Mouse (Mus musculus) limb, embryonic 12.5 days (tissue): ENCODE measurements around the gene Lamc3. TPM values are rescaled to one million over a fixed set of nuclear protein-coding genes. Genes with fewer than 3 reads are reported as not detected.
"Not testable (repeated sequence)": the region's sequence is repeated elsewhere in the genome, so short reads cannot be mapped to it uniquely, and the experiment has no call there.

Experiments used
- ATAC-seq: fragments of 200-750 bp; cut with Nextera tagmentation; 2 replicates; pipeline ENCODE4 v1.8.0; 2017; ENCODE audit warnings: low read depth, moderate TSS enrichment; ENCODE audit not compliant: insufficient number of reproducible peaks, insufficient read depth, low FRiP score, low TSS enrichment
- H3K27ac ChIP-seq: fragments of 300-500 bp; sonication (generic); 2 replicates; pipeline ENCODE4 v1.5.1; 2016; ENCODE audit warnings: mild to moderate bottlenecking, moderate library complexity
- H3K27me3 ChIP-seq: fragments of 300-500 bp; sonication (generic); 2 replicates; pipeline ENCODE4 v1.6.1; 2016; ENCODE audit warnings: mild to moderate bottlenecking, moderate library complexity
- H3K36me3 ChIP-seq: fragments of 300-500 bp; sonication (generic); 2 replicates; pipeline ENCODE4 v1.6.1; 2016; ENCODE audit warnings: mild to moderate bottlenecking, moderate library complexity
- H3K4me1 ChIP-seq: fragments of 300-500 bp; sonication (generic); replicated peaks from 2 replicates; pipeline ENCODE4 v1.6.1; 2016
- H3K4me2 ChIP-seq: fragments of 300-500 bp; sonication (generic); 2 replicates; pipeline ENCODE4 v1.6.1; 2016; ENCODE audit warnings: mild to moderate bottlenecking, moderate library complexity
- H3K4me3 ChIP-seq: fragments of 300-500 bp; sonication (generic); replicated peaks from 2 replicates; pipeline ENCODE4 v1.5.1; 2016; ENCODE audit warnings: mild to moderate bottlenecking
- H3K9ac ChIP-seq: fragments of 300-500 bp; sonication (generic); replicated peaks from 2 replicates; pipeline ENCODE4 v1.6.1; 2016; ENCODE audit warnings: mild to moderate bottlenecking, moderate library complexity
- H3K9me3 ChIP-seq: fragments of 300-500 bp; sonication (generic); 2 replicates; pipeline ENCODE4 v1.6.1; 2016; ENCODE audit warnings: mild to moderate bottlenecking, moderate library complexity
- WGBS: fragments of 180-500 bp; shearing (Covaris S2); methylation state at CpG from one replicate; pipeline ENCODE4 v1.1.7; 2016; 5-methylcytosine and 5-hydroxymethylcytosine counted together
- polyA plus RNA-seq: library from polyadenylated mRNA; unstranded; fragments of >200 nt; fragmentation: Nextera tagmentation; extraction: Ambion mirVana; gene quantifications from 2 replicates; pipeline ENCODE4 v1.2.1, GENCODE M21; 2016

Lamc3 gene
- polyA plus RNA-seq, 1 experiment from 2014 or later: 0.21 TPM

GRCm38 (mm10) chr2:31904622-31905021 lies 17.5 kb downstream of the Lamc3 start:
- no peak for ATAC-seq
- peaks cover 20% of the 10 kb centered on the region for H3K4me1 ChIP-seq
- 9% methylated on average over 8 of the region's 8 CpGs for WGBS
- H3K36me3 ChIP-seq: no peaks in the 10 kb centered on the region
- no peaks in the 10 kb centered on the region for H3K9me3 ChIP-seq
- H3K9ac ChIP-seq: peak overlapping the region; percentile 23; the same call in 1 of the 2 replicates
- no peak overlapping the region for H3K27ac ChIP-seq
- H3K4me2 ChIP-seq: no peak overlapping the region
- no peaks in the 10 kb centered on the region; the same call in 1 of the 2 replicates for H3K27me3 ChIP-seq
- no peak overlapping the region for H3K4me3 ChIP-seq

GRCm38 (mm10) chr2:31905682-31906081 lies 18.6 kb downstream of the Lamc3 start:
- Histone ChIP-seq H3K4me2 (no peak overlapping the region), H3K9me3 (no peaks in the 10 kb centered on the region), H3K4me1 (peaks cover 20% of the 10 kb centered on the region), H3K9ac (no peak overlapping the region), H3K27ac (no peak overlapping the region), H3K36me3 (no peaks in the 10 kb centered on the region), H3K4me3 (no peak overlapping the region), H3K27me3 (no peaks in the 10 kb centered on the region; the same call in 1 of the 2 replicates)
- no peak for ATAC-seq
- WGBS: 35% methylated on average over 9 of the region's 9 CpGs

DNA sequence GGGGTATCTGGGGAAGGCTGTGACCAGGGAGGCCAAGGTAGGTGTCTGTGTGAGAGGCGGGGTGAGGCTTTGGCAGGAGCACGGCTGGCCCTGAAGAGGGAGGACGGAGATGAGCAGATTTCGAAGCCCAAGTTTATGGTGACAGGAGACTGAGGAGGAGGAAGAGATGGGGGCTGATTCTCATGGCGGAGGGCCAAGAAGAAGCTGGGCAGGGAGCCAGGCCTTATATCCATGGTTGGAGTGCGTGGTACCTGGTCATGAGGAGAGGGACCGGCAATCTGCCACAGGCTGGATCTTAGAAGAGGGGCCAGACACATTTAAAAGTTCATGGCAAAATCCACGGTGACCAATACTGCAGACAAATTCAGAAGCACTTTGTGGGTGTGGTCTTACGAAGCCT lies 19.3 kb downstream of the Lamc3 start:
- Histone ChIP-seq H3K9ac (no peak overlapping the region), H3K4me2 (no peak overlapping the region), H3K36me3 (no peaks in the 10 kb centered on the region), H3K9me3 (no peaks in the 10 kb centered on the region), H3K4me1 (peaks cover 19% of the 10 kb centered on the region), H3K4me3 (no peak overlapping the region), H3K27ac (no peak overlapping the region), H3K27me3 (no peaks in the 10 kb centered on the region; the same call in 1 of the 2 replicates)
- no peak for ATAC-seq
- WGBS: 83% methylated on average over 9 of the region's 9 CpGs

DNA sequence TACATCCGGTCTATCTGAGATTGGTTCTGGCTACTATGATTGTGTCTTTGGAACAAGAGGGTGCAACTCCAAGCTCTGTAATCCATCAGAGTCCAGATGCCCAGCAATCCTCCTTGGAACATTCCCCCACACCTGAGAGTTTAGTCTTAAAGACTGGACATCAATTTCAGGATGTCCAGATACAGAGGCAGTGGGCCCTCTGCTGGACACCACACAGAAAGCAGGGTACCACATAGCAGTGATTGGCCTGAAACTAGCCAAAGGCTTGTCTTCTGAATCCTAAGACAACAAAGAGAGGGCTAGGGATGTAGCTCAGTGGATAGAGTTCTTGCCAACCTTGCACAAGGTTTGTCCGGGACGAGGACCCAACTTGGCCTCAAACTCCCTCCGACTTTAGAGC lies 25.5 kb downstream of the Lamc3 start:
- no peak overlapping the region for H3K4me3 ChIP-seq

GRCm38 (mm10) chr2:31914213-31914612 lies 27.1 kb downstream of the Lamc3 start:
- H3K4me3 ChIP-seq, H3K9ac ChIP-seq, ATAC-seq: not testable (repeated sequence)

More for the DNA sequence above, 25.5 kb downstream of the Lamc3 start:
- ATAC-seq: no peak
- Histone ChIP-seq H3K4me2 (no peak overlapping the region), H3K9me3 (no peaks in the 10 kb centered on the region), H3K36me3 (no peaks in the 10 kb centered on the region), H3K4me1 (no peaks in the 10 kb centered on the region), H3K27me3 (peaks cover 5% of the 10 kb centered on the region; the same call in 1 of the 2 replicates), H3K9ac (no peak overlapping the region), H3K27ac (no peak overlapping the region)
- 70% methylated on average over 4 of the region's 4 CpGs for WGBS

DNA sequence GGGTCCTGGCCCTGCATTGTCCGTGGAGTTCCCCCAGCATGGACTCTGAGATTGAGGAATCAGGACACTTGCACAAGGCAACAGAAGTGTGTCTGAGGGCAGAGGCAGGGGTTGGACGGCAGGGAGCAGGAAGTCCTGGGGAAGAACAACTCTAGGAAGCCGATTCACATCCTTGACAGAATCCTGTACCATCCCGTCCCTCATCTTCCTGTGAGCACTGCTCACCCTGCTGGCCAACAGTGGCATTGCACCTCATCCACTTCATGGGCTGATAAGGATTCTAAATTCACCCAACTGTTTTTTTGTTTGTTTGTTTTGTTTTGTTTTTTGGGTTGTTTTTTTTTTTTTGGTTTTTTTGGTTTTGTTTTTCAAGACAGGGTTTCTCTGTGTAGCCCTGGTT lies 28.0 kb downstream of the Lamc3 start:
- Histone ChIP-seq H3K4me1 (no peaks in the 10 kb centered on the region), H3K9ac (no peak overlapping the region), H3K36me3 (no peaks in the 10 kb centered on the region), H3K27me3 (peaks cover 11% of the 10 kb centered on the region; the same call in 1 of the 2 replicates), H3K27ac (no peak overlapping the region), H3K4me3 (no peak overlapping the region), H3K9me3 (no peaks in the 10 kb centered on the region), H3K4me2 (no peak overlapping the region)
- WGBS: 24% methylated on average over 4 of the region's 4 CpGs
- ATAC-seq: no peak

More at GRCm38 (mm10) chr2:31914213-31914612, 27.1 kb downstream of the Lamc3 start:
- H3K9me3 ChIP-seq, H3K4me2 ChIP-seq, H3K27ac ChIP-seq, H3K4me1 ChIP-seq, H3K27me3 ChIP-seq, H3K36me3 ChIP-seq: not testable (repeated sequence)

- no peaks in the 10 kb centered on the region for H3K9me3 ChIP-seq
- no peaks in the 10 kb centered on the region for H3K36me3 ChIP-seq
- WGBS: 24% methylated on average over 4 of the region's 4 CpGs
- no peaks in the 10 kb centered on the region for H3K4me1 ChIP-seq
- H3K27me3 ChIP-seq: peaks cover 16% of the 10 kb centered on the region
- no peak overlapping the region for H3K4me2 ChIP-seq
- no peak overlapping the region for H3K27ac ChIP-seq
- no peak overlapping the region for H3K9ac ChIP-seq
- H3K4me3 ChIP-seq: no peak overlapping the region
- ATAC-seq: no peak
Observed at GRCm38 (mm10) chr2:31917636-31918035, 30.5 kb downstream of the Lamc3 start.

- ATAC-seq: no peak
- Histone ChIP-seq H3K4me1 (no peaks in the 10 kb centered on the region), H3K9me3 (no peaks in the 10 kb centered on the region), H3K27me3 (peaks cover 16% of the 10 kb centered on the region), H3K4me2 (no peak overlapping the region), H3K4me3 (no peak overlapping the region), H3K27ac (no peak overlapping the region), H3K36me3 (no peaks in the 10 kb centered on the region), H3K9ac (no peak overlapping the region)
- 76% methylated on average over 4 of the region's 4 CpGs for WGBS
Observed at GRCm38 (mm10) chr2:31923645-31924044, 36.6 kb downstream of the Lamc3 start.

- Histone ChIP-seq H3K9me3 (no peaks in the 10 kb centered on the region), H3K4me3 (no peak overlapping the region), H3K4me2 (no peak overlapping the region), H3K27ac (no peak overlapping the region), H3K4me1 (no peaks in the 10 kb centered on the region), H3K9ac (no peak overlapping the region), H3K27me3 (peaks cover 10% of the 10 kb centered on the region), H3K36me3 (no peaks in the 10 kb centered on the region)
- no peak for ATAC-seq
- 26% methylated on average over 9 of the region's 9 CpGs for WGBS
Observed at GRCm38 (mm10) chr2:31924811-31925210, 37.7 kb downstream of the Lamc3 start.

GRCm38 (mm10) chr2:31925936-31926335 lies 38.8 kb downstream of the Lamc3 start:
- Histone ChIP-seq H3K4me1 (no peaks in the 10 kb centered on the region), H3K4me3 (no peak overlapping the region), H3K36me3 (no peaks in the 10 kb centered on the region), H3K27me3 (peaks cover 5% of the 10 kb centered on the region; the same call in 1 of the 2 replicates), H3K9ac (no peak overlapping the region), H3K4me2 (no peak overlapping the region), H3K27ac (no peak overlapping the region), H3K9me3 (no peaks in the 10 kb centered on the region)
- 62% methylated on average over 4 of the region's 4 CpGs for WGBS
- no peak for ATAC-seq

GRCm38 (mm10) chr2:31929664-31930063 lies 42.6 kb downstream of the Lamc3 start:
- Histone ChIP-seq H3K4me1 (no peaks in the 10 kb centered on the region), H3K4me3 (no peak overlapping the region), H3K27me3 (no peaks in the 10 kb centered on the region), H3K4me2 (no peak overlapping the region), H3K9me3 (no peaks in the 10 kb centered on the region), H3K36me3 (no peaks in the 10 kb centered on the region), H3K27ac (no peak overlapping the region), H3K9ac (no peak overlapping the region)
- ATAC-seq: no peak
- WGBS: 84% methylated on average over 3 of the region's 3 CpGs

GRCm38 (mm10) chr2:31934551-31934950 lies 47.5 kb downstream of the Lamc3 start:
- no peak overlapping the region for H3K4me3 ChIP-seq
- H3K9me3 ChIP-seq: no peaks in the 10 kb centered on the region
- no peaks in the 10 kb centered on the region for H3K27me3 ChIP-seq
- no peaks in the 10 kb centered on the region for H3K4me1 ChIP-seq
- no peak overlapping the region for H3K4me2 ChIP-seq
- H3K36me3 ChIP-seq: no peaks in the 10 kb centered on the region
- WGBS: 37% methylated on average over 4 of the region's 4 CpGs
- no peak overlapping the region for H3K27ac ChIP-seq
- H3K9ac ChIP-seq: no peak overlapping the region
- ATAC-seq: no peak
